In genomic region chr11:51343312-51343711, GRCm38 (mm10) we compare ENCODE assay signal across 9 mouse cellular contexts. TPM values are rescaled to one million over a fixed set of nuclear protein-coding genes. Genes with fewer than 3 reads are reported as not detected.
A peak's percentile ranks its signal among the peaks of the same experiment; 100 is the strongest.
DNase-seq lines count a peak whose midpoint lies in the region; ATAC-seq lines count a peak whose summit lies in the region.
"Had no signal": no experiment of that assay in that cellular context is flagged by ENCODE, and none has a peak within 500 bp of the region (broad histone marks: within the 10 kb centered on the region; RNA-seq: fewer than 3 reads in every experiment).

No protein-coding gene starts in this region.

- ATAC-seq in inflammation-experienced regulatory T-cells, adult 6 months, result no peak

- intact Hi-C loops in gastrocnemius, postnatal 36 days (cut with DNase I), result no loop called here
- intact Hi-C loops in heart, postnatal 14 days (cut with DNase I), result no loop called here

- DNase-seq in gastrocnemius, adult 18-20 months (ENCODE audit: low spot score), result peak; percentile 49
- DNase-seq in gastrocnemius, postnatal 36 days, result no peak
- DNase-seq in right cerebral cortex, postnatal 10 days (ENCODE audit: low spot score in 2 of 2), result peak; percentile 33 to 40
- DNase-seq in right cerebral cortex, postnatal 14 days, result no peak
- DNase-seq in heart, postnatal 14 days, result peak; percentile 29 to 55
- DNase-seq in skeletal muscle tissue, adult 2 months (ENCODE audit: low read depth, low spot score), result peak; percentile 19
- DNase-seq in ovary, postnatal 10 days (ENCODE audit: low spot score), result no peak
- DNase-seq: kidney, postnatal 36 days had no signal

RNA-seq across cellular contexts. Expression of gene Col23a1, which starts 53.6 kb away (rescaled TPM):
- total RNA-seq in gastrocnemius, adult 18-20 months (2021), result 1 to 10 TPM; 1.6 to 1.7 TPM
- total RNA-seq in gastrocnemius, postnatal 36 days (2021), result 1 to 10 TPM; 1.4 to 1.5 TPM
- 1 to 10 TPM; 1.5 to 1.7 TPM for total RNA-seq in heart, postnatal 14 days (2021)
- under 1 TPM; 0.30 to 0.87 (median 0.86) TPM for polyA plus RNA-seq in inflammation-experienced regulatory T-cells, adult 6 months (2017; shearing (Covaris generic))

Comparison
In these comparisons a context has a peak if more than half of its experiments do, and no peak if none do; other contexts are left out.
1. DNase-seq: peak in gastrocnemius, adult 18-20 months (single experiment), right cerebral cortex, postnatal 10 days (2 of 2), heart, postnatal 14 days (2 of 2) and skeletal muscle tissue, adult 2 months (single experiment); none in gastrocnemius, postnatal 36 days (0 of 2), right cerebral cortex, postnatal 14 days (single experiment) and ovary, postnatal 10 days (single experiment).